Mouse (Mus musculus) frontal cortex, postnatal 25 days (tissue): ENCODE measurements around the gene Mgam.
"Not testable (repeated sequence)": the region's sequence is repeated elsewhere in the genome, so short reads cannot be mapped to it uniquely, and the experiment has no call there.

Experiments used
- DNase-seq, 2 experiments: peaks; one replicate each; pipeline ENCODE4 v3.0.0; 2022; ENCODE audit warnings: low spot score in 2 of 2

The Mgam gene

DNA sequence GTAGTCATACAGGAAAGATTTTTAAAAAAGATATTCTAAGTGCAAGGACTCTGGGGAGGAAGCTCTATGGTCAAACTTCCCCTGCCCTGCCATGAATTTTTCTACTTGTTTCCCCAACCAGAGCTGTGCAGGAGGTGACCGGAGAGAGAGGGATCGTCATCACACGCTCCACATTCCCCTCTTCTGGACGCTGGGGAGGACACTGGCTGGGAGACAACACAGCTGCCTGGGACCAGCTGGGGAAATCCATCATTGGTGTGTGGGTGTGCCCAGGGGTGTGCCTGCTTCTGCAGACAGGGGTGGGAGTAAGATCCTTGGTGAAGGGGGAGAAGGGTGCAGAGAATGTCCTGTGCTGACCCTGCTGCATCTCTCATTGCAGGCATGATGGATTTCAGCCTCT is 99.9 kb downstream of the Mgam start:
- DNase-seq: not testable (repeated sequence)

DNA sequence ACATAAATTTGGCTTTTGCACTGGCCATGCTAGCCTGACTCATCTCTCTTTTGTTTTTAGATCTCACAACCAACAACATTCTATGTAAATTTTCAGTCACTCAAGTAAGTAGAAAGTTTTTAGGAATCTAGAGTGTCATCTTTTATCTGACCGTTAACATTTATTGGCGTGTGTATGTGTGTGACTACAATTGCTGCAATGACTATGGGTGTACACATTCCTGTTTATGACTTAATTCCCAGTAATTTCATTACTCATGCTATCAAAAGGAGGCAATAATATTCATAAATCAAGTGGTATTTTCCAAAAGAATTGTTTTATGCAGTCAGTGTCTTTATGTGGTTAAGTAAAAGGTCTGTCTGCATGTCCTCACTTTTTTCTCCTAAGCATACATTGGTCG is 110.9 kb downstream of the Mgam start:
- DNase-seq: no peak

DNA sequence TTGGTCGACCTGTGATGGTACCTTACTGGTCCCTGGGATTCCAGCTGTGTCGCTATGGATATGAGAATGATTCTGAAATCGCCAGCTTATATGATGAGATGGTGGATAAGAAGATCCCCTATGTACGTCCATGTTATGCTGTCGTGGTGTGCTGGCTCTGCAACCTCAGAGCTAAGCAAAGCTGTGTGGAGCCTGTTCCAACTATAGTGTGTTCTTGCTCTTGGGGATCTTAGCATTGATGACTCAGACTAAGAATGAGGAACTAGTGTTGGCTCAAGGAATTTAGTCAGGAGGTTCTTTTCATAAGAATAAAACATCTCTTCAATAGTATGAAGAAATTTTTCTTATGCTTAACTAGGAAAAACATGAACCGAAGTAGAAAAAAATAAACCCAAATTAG is 120.4 kb downstream of the Mgam start:
- DNase-seq: not testable (repeated sequence)

DNA sequence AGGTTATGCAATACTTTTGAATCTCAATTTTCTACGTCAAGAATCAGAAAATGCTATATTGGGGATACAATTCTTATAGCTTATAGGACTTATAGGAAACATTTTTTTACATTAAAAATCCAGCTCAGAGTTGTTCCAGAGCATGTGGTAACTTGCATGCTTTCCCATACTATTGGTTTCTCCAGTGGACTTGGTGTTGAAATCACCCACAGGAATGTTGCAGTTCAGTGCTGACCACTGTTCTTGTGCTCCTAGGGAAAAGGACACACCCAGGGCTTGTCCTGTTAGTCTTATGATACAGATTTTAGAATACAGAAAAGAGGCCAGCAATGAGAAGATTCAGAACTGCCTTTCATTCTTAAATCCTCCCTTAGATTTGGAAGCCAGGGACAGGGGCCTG is 127.3 kb downstream of the Mgam start:
- no peak for DNase-seq

DNA sequence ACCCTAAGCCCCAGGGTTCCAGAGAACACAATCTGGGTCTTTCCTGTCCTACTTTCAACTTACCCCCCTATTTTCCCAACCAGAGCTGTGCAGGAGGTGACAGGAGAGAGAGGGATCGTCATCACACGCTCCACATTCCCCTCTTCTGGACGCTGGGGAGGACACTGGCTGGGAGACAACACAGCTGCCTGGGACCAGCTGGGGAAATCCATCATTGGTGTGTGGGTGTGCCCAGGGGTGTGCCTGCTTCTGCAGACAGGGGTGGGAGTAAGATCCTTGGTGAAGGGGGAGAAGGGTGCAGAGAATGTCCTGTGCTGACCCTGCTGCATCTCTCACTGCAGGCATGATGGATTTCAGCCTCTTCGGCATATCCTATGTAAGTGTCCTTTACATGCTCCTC is 128.7 kb downstream of the Mgam start:
- not testable (repeated sequence) for DNase-seq

DNA sequence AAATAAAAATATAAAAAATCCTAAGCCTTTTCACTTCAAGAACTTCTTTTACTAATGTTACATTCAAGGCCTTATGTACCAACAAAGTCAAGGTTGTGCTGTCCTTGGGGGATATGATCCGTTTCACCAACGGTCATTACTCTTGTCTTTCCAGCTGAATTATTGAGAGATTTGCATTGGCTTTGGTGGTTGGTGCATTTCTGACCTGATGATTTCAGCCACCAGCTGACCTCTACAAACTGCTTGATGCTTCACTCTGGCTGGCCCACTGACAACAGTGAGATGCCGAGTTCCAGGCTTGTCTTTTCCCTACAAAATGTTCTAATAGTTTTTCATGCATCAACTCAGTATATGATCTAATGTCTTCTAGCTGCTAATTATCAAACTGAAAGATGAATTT is 146.0 kb downstream of the Mgam start:
- no peak for DNase-seq

DNA sequence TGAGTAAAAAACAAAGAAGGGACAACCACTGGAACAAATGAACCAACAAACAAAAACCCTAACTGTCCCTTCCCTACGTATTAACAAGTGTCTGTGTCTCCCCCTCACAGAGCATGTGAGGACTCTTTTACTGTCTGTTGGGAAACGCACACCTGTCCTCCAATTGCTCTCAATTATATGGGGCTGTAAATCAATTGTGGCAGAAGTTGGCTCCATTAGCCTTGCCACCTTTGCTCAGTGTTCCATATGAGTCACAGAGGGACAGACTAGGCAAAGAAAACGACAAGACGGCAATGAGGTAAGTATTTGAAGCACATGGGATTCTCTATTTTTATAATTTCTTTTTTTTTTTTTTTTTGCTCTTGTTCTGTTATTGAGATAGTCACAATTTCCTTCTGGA is 149.8 kb downstream of the Mgam start:
- no peak for DNase-seq

DNA sequence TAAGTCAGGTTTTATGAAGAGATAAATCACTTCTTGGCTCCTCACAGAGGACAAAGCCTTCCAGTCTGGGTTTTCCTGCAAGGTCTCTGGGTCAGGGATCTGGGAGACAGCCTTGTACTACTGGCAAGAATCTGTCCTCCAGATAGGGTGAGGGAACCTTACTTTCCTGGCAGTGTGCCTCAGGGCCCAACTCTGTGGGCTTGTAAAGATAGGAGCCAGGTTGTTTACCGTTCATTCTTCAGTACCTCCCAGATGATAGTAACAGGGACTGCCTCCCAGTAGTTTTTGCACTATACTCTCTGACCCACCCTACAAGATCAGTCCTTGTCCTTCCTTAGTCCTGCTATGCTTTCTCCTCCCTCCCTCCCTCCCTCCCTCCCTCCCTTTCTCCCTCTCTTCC is 155.0 kb downstream of the Mgam start:
- no peak for DNase-seq

DNA sequence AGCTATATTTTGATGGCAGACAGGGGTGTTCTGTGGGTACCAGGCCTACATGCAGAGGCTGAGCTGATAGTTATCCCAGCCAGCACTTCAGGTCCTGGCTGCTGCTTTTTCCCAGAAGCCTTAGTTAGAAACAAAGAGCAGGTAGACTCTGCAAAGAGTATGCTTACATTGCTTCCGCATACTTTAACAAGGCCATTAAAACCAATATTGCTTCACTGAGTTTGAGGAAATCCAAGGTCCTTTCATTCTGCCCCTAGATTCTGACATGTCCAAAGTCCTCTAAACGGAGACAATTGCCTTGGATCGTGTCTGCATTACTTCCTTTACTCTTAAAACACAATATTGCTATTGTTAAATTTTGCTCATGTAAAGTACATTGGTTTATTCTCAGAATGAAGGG is 155.7 kb downstream of the Mgam start:
- no peak for DNase-seq

DNA sequence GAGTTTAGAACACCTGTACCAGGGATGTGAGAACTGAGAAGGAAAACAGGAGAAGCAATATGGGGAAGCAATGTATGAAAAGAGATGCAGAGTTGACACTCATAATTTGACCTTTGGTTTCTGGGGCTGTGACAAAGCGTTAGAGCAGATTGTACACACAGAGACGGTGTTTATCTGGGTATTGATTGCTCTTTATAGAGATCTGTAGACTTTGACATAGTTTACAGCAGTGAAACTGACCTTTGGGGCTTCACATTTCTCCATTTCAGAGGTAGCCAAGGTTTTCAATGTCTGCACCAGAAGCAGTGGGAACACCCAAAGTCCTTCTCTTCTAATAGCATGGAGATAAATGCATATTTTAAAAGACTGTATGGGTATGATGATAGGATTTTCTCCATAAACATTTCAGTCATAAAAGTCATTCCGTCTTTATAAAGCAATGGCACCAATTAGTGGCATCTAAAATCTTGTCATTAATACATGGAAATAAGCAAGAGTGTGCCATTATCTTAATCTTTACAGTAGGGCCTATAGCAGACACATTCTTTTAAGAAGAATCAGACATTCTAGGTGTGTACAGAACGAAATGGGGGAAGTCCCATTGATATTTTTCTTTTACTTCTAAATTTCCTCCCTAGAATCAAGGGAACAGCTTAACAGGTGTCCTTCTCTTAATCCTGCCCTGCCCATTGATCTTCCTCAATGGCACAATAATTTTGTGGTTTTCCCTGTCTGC is 166.6 kb downstream of the Mgam start:
- no peak for DNase-seq

DNA sequence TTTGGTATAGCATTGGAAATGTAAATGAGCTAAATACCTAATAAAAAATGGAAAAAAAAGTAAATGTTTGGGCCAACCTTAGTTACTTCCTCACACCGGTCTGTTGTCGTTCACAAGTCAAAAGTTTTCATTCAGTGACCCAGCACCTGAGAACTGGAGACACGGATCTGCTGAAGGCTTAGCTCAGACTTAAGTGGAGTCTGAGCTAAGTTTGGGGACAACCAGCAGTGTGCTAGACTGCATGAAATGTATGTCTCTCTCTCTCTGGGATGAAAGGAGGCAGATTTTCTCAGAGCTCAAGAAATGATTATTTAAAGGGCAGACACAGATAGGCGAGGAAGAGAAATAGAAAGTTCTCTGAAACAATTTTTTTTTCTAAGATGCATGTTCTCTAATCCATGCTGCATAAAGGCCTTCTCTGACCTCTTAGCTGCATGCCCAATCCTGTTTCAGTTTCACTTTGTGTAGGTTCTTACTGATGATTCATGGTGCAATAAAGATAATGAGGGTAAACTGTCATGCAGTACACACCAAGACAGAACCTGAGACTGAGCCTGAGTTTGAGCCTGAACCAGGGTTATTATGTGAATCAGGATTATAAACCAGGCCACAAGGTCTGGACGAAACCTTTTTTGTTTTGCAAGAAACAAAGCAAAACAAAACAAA is 189.7 kb downstream of the Mgam start:
- no peak for DNase-seq
